Mouse (Mus musculus): ENCODE data around the gene Ncl.
"Not testable (repeated sequence)": the region's sequence is repeated elsewhere in the genome, so short reads cannot be mapped to it uniquely, and the experiment has no call there.

Ncl gene

DNA sequence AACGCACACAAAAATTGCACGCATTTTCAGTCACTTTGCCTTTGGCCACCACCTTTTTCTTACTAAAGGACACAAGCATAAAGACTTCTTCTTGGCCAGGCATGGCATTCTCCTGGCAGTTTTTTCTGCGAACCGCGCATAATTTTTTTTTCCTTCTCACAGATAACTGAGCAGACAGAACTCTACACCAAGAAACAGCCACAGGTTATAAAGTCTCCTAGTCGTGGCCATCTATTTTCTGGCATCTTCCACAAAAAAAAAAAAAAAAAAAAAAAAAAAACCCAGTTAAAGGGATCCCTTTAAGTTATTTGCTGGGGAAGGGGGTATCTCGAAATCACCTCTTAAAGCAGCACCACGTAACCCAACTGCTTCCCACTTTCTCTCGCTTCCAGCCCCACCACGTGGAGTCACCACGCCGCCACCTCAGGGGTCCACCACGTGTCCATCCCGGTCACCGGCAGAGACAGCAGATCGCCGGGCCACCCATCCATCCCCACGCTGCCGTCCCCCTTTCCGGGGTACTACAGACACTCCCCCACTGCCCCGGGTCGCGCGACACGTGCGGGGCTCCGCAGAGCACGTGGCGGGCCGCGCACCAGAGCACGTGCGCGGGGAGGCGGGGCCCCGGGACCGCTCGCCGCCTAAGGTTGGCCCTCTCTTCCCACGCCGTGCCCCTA is 833 bp downstream of the Ncl start:
- no peak for DNase-seq

DNA sequence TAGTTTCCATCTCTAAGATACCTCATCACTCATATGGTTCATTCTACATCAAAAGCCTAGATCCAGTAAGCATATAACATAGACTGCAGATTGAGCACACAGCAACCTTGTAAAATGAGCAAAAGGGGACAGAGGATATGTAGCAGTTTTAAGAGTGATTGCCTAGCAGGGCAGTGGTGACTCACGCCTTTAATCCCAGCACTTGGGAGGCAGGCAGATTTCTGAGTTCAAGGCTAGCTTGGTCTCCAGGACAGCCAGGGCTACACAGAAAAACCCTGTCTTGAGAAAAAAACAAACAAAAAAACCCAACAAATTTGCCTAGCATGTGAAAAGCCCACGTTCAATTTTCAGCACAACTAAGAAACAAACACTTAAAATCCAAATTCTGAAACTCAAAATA is 5.0 kb downstream of the Ncl start:
- DNase-seq = no peak

DNA sequence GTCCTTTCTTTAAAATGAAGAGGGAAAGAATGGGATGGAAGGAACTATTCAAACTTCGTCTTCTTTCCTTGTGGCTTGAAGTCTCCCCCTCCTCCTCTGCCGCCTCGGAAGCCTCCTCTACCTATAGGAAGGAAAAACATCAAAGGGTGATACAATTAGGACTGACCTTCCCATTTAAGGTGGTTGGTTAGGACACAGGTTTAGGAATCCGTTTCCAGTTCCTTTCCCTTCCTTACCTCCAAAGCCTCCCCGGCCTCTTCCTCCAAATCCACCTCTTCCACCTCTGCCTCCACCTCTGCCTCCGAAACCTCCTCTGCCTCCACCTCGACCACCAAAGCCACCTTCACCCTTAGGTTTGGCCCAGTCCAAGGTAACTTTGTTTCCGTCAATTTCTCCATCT is 8.6 kb downstream of the Ncl start:
- no peak for DNase-seq

DNA sequence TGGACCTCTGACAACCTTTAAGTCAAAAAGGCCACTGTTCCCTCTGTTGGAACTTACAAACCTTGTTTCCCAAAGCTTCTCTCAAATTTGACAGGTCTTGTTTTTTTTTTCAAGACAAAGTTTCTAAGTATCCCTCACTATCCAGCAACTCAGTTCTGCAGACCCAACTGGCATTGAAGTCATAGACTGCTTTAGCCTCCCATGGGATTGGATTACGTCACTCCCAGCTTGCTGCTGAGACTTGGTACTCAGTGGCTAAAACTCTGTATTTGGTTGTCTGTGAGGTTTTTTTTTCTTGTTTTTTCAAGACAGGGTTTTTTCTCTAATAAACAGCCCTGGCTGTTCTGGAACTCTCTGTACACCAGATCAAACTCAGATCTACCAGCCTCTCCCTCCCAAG is 9.5 kb downstream of the Ncl start:
- no peak for DNase-seq

DNA sequence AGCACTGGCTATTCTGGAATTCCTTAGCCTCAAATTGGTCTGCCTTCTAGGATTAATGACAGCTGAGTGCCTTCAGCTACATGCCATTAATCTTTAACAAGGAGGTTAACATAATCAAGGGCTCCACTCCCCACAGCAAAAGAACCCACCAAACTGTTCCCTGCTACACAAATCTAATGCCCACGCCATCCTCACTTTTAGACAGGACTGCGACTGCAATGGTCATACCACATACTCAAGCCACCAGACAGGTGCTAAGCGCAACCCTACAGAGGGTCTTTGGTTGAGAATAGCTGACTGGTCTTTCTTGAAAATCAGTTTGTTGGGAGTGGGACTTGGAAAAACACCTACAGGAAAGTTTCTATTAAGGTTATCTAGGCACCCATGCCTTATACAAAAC is 10.0 kb downstream of the Ncl start:
- no peak for DNase-seq

DNA sequence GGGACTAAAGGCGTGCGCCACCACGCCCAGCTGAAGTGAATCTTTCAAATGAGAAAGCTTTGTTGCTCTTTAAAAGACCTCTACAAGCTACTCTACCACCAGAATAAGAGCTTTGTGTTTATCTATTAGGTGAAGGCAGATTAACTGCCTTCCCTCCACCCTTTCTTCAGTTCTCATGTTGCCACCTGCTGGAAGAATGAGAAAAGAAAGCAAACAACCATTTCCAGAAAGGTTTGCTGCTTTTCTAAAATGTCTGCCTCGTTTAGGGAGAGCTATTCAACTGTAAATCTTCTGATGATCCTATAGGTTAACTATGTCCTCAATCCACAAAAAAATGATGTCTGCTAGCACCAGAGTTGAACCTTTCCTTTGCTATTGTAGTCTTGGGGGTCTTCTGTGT is 10.4 kb downstream of the Ncl start:
- no peak for DNase-seq

DNA sequence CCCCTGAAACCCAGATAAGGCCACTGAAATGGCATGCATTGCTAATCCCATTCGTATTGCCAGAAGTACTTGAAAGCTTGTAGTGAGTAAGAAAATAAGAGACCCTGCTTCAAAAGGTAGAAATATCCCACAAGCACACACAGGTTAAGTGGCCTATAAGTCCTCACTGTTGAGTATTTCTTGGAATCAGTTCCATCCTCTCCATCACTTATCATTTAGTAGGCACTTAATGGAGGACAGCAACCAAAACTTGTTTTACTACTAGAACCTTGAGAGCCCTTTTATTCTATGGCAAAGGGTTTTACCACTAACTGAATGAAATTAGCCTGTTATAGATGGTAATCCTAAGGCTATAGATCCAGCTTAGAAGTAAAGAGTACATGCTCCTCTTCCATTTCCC is 11.1 kb downstream of the Ncl start:
- no peak for DNase-seq

DNA sequence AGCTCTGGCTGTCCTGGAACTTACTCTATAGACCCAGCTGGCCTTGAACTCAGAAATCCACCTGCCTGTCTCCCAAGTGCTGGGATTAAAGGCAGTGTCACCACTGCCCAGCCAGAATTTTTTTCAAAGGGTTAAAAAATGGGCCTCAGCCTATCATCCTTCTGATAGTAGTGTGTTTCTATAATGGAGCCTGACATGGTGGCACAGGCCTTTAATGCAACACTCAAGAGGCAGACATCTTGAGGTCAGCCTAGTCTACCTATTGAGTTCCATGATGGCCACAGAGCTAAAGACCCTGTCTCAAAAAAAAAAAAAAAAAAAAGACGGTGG is 11.5 kb downstream of the Ncl start:
- DNase-seq = no peak

DNA sequence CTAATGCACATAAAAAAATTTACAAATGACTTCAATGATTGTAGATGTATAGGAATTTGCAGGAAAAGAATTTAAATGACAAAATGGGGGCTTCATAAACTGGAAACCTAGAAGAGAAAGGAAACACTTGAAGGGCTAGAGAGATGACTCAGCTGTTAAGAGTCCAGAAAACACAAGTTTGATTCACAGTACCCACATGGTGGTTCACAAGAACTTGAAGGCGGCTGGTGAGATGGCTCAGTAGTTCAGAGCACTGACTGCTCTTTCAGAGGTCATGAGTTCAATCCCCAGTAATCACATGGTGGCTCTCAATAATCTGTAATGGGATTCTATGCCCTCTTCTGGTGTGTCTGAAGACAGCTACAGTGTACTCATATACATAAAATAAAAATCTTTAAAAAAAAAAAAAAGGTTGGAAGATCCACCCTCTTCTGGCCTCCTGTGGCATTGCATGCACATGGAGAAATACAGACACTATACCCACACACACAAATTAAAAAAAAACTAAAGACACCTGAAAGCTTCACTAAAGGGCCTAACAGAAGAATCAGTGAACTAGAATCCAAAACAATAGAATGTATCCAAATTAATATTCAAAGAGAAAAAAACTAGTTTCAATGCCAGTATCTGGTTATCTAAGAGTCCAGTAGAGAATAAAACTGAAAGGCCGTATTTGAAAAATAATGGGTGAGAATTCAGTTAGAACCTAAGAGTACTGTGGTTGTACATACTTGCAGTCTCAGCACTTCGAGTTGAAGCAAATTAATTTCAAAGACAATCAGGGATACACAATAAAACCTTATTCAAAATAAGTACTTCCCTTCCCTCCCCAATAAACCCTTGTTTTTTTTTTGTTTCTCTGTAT is 12.1 kb downstream of the Ncl start:
- no peak for DNase-seq

DNA sequence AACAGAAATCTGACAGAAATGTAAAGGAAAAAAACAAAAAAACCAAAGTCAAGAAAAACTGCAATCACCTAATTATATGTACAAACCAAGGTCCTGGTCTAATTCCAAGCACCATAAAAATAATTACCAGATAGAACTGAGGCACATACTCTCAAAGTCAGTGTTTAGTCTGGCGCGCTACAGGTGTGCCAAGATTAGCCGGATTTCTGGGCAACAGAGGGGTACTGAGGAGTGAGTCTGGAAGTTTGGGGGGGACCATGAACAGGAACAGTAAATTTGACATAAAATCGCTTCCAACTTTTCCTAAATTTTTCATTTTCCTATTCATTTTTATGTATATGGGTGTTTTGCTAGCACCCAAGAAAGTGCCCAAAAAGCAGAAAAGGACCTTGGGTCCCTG is 13.2 kb downstream of the Ncl start:
- DNase-seq = no peak

DNA sequence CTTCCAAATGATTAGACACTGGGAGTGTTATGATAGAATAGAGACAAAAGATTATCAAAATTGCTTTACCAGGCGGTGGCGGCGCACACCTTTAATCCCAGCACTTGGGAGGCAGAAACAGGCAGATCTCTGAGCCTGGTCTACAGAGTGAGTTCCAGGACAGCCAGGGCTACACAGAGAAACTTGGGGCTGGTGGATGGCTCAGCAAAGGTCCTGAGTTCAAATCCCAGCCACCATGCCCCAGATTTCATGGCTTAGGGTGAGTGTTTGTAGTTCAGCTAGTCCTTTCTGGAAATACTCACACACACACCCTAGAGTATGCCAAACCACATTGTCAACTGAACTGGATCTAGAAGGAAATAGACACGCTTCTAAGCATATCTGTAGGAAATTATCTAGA is 14.1 kb downstream of the Ncl start:
- no peak for DNase-seq

DNA sequence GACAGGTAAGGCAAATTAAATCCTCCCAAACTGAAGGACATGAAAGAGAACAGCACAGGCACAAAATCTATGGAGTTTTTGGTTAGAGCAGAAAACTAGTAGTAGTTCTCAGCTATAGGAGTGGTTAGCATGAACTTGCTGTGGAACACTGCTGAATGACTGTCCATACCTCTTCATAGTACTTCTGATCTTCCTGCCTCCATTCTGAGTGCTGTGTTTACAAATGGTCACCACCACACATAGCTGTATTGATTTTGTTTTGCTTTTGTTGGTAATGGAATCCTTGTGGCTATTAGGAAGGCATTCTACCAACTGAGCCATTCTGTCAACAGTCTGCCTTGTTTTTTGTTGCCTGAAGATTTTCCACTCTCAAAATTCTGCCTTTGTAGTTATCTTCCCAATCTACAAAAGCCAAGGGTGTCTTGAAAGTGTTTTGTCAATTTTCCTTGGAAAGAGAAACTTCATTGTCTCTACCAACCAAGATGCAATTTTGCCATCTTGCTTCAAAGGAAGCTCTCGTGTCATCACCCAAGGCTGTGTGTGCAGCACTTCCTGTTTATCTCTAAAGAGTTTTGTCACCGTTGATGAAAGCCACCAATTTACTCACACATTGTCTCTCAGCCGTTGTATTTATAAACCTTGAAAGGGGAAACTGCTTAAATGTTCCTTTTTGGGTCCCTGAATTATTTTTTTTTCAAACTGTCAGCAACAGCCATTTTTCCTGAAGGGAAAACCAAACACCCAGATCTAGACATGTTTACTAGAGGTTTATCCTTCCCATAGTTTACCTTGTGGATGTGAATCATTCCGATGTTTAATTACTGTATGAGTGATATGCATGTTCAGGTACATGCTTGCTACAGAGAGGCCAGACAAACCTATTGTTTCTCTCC is 15.0 kb downstream of the Ncl start:
- no peak for DNase-seq

DNA sequence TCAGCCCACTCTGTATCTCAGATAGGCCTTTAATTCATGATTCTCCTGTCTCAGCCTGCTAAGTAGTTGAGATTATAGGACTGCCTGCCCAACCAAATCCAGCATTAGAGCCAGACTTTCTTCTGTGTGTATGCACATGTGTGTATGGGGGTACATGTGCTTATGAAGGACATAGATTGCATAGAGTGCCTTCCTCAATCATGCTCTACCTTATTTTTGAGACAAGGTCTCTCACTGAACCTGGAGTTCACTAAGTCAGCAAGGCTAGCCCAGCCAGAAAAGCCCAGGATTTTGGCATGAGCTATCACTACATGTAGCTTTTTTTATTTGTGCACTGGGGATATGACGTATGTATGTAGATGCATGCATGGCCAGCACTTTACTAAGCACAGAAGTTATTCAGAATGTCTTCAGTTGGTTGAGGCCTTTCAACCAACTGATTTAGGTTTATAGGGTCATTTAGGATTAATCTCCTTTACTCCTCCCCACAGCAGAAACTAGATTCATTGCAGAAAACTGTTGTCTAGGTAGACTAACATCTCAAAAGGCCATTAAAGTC is 16.0 kb downstream of the Ncl start:
- no peak for DNase-seq

DNA sequence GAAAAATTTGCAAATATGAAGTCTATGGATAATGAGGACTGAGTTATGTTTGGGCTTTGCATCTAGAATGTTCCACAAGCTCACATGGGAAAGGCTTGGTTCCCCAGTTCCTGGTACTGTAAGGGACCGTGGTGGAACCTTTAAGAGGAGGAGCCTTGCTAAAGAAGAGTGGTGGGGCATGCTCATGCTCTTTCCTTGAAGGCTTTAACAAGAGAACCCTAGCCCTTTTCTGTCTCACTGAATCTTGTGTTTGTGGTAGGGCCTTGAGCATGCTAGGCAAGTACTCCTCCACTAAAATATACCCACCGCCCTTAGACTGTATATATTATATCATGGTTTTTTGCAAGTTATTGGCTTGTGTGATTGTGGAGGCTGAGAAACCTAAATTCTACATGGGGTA is 16.8 kb downstream of the Ncl start:
- DNase-seq = no peak

DNA sequence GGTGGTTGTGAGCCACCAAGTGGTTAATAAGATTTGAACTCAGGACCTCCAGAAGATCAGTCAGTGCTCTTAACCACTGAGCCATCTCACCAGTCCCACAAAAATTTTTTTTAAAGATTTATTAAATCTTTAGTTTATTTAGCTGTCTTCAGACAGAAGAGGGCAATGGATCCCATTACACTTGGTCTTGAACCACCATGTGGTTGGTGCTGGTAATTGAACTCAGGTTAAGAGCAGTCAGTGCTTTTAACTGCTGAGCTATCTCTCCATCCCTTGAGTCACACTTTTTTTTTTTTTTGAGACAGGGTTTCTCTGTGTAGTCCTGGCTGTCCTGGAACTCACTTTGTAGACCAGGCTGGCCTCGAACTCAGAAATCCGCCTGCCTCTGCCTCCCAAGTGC is 18.1 kb downstream of the Ncl start:
- DNase-seq = not testable (repeated sequence)

DNA sequence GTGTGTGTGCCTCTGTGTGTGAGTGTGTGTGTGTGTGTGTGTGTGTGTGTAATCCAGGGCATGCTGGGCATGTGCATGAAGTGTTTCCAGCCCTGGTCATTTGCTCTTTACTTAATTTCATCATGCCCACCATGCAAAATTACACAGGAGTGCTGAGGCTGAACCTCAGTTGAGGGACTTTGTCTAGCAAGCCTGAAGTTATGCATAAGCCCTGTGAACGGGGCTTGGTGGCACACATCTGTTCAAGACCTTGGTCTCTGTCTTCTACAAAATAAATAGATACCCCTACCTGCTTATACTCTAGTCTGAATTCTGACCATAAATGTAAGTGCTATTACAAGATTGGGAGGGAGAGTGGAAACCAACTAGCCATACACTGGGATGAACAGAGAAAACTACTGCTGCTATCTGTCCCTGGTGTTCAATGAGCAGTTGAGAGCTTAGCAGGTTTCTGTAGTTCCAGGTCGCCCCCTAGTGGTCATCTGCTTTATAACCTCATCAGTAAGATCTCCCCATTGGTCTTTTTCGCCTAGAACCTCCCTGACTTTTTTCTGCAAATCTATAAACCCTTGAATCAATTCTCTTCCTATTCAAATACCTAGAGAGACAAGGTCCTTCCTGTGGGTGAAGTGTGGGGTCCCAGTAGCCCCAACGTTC is 19.9 kb downstream of the Ncl start:
- DNase-seq = peak; percentile 85

DNA sequence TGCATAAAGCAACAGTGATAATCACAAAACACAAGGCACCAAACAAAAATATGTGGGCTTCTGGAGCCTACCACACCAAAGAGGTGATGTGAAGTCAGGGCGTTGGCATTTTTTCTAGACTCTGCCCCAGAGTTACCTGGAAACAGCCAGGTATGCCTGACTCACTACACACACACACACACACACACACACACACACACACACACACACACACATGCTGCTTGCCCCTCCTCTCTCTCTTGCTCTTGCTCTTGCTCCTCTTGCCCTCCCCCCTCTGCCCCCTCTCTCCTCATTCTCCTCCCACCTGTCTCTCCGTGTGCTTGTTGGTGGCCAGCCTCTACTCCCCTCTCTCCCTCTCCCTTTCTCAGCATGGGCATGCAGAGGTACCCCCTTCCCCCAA is 22.9 kb downstream of the Ncl start:
- no peak for DNase-seq

DNA sequence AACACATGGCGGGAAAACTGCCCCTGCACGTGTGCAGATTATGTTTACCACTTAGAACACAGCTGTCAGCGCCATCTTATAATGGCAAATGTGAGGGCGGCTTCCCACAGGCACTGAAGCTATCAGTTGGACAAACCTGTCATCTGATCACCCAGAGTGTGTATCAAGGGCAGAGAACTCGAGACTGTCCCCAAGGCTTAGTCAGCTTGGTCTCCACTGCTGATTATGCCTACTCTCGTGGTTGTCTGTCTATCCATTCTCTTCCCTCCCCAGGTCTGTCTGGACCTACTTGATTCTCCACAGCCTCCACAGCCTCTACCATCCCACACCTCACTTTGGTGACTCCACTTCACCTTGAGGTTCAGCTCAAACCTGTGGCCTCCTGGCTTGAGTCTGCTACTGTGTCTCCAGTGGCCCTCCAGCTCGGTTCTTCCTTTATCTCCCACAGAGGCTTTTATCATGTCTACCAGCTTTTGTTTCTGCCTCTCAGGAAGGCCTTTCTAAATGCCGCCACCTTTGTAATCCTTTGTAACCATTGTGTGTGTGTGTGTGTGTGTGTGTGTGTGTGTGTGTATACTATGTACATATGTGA is 38.3 kb downstream of the Ncl start:
- DNase-seq = no peak

DNA sequence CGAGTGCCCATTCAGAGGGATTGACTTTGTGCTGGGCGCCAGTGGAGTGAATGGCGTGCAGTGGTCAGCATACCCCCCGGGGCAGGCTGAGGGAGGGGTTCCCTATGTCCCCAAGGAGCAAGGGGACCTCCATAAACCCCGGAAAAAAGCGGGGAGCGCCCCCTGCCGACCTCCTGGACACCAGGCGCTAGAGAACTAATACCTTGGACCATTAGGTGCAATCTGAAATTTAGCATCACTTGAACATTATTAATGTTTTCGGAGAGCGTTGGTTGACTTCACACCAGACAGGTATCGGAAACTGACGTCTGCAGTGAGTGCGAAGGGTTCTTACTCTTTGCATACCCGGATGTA is 45.5 kb downstream of the Ncl start:
- DNase-seq = peak; percentile 35

DNA sequence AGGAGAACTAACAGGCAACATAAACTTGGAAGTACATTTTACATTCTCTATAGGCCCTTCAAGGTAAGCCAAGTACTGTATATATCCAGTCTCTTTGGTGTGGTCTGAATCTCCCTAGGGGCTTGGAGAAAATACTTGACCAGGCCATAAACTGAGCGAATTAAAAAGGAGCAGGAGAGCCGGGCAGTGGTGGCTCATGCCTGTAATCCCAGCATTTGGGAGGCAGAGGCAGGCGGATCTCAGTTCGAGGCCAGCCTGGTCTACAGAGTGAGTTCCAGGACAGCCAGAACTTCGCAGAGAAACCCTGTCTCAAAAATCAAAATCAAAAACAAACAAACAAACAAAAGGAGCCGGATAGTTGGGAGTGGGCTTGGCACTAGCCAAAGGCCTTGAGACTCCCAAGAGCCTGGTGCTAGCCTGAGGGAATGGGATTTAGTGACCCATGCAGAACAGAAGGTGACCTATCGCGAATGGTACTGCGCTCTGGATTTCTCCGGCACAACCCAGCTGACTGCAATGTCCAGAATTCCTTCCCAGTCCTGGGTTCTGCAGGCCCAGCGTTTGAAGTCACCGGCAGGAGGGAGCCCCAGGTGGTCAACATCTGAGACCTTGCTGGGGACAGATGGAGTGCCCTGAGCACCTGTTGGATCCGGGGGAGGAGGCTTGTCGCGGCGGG is 46.0 kb downstream of the Ncl start:
- no peak for DNase-seq

DNA sequence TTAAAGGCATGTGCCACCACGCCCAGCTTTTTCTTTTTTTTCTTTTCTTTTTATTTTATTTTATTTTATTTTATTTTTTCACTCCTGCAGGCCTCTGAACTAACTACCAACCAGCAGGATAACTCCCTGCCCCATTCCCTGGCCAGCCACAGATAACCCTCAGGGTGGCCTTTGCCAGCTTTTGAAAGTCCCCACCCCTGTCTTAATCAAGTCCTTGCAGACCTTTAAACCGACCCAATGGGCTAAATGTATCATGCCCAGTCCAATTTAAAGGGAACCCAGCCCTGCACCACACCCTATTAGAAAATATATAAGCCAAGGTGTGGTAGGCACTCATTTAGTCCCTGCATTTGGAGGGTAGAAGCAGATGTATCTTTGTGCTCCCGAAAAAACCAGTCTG is 46.9 kb downstream of the Ncl start:
- no peak for DNase-seq

DNA sequence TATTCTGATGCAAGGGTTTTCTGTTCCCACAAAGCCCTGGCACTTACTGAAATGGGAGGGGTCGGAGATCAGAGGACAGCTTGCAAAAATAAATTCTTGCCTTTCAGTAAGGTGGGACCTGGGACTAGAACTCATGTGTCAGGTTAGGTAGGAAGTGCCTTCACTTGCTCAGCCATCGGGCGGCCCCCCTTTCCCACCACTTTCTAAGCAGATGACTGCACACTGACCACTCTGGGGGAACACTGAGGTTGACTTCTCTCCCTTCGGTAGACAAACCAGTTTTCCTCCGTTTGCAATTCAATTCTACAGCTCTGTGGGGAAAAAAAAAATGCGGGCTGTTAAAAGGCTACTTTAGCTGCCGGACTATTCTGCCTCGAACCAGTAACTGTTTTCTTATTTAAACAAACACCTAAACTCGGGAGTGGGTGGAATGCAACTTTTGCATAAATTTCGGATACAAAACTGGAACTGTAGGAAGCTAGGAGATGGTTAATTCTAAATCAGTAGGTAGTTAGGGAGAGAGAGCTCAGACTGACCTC is 47.7 kb downstream of the Ncl start:
- no peak for DNase-seq

All from right cerebral cortex, postnatal 14 days (tissue).